Mouse (Mus musculus): ENCODE measurements around the gene Pde8a.

The Pde8a gene

GRCm38 (mm10) chr7:81335705-81336431 is 122.5 kb downstream of the Pde8a start:
- DNase-seq (ENCODE audit: extremely low read depth, low read depth, low spot score) = no peak

- DNase-seq (ENCODE audit: extremely low read depth, low read depth, low spot score) = no peak
Observed at GRCm38 (mm10) chr7:81336432-81336786, 123.0 kb downstream of the Pde8a start.

- no peak for DNase-seq (ENCODE audit: extremely low read depth, low read depth, low spot score)
Observed at GRCm38 (mm10) chr7:81337785-81338521, 124.6 kb downstream of the Pde8a start.

- no peak for DNase-seq (ENCODE audit: extremely low read depth, low read depth, low spot score)
Observed at GRCm38 (mm10) chr7:81338522-81338873, 125.1 kb downstream of the Pde8a start.

GRCm38 (mm10) chr7:81339783-81340182 is 126.4 kb downstream of the Pde8a start:
- no peak for DNase-seq (ENCODE audit: extremely low read depth, low read depth, low spot score)

GRCm38 (mm10) chr7:81341563-81341962 is 128.2 kb downstream of the Pde8a start:
- no peak for DNase-seq (ENCODE audit: extremely low read depth, low read depth, low spot score)

- DNase-seq (ENCODE audit: extremely low read depth, low read depth, low spot score) = no peak
Observed at GRCm38 (mm10) chr7:81342356-81343094, 129.1 kb downstream of the Pde8a start.

- no peak for DNase-seq (ENCODE audit: extremely low read depth, low read depth, low spot score)
Observed at GRCm38 (mm10) chr7:81343316-81343715, 129.9 kb downstream of the Pde8a start.

- no peak for DNase-seq (ENCODE audit: extremely low read depth, low read depth, low spot score)
Observed at GRCm38 (mm10) chr7:81343831-81344230, 130.4 kb downstream of the Pde8a start.

GRCm38 (mm10) chr7:81344544-81345446 is 131.4 kb downstream of the Pde8a start, which contains the start of gene Rps17:
Gene Rps17 (minus strand): TSS chr7:81345254.
- DNase-seq (ENCODE audit: extremely low read depth, low read depth, low spot score) = no peak

GRCm38 (mm10) chr7:81345447-81346170 is 132.2 kb downstream of the Pde8a start:
- DNase-seq (ENCODE audit: extremely low read depth, low read depth, low spot score) = no peak

- DNase-seq (ENCODE audit: extremely low read depth, low read depth, low spot score) = no peak
Observed at GRCm38 (mm10) chr7:81348206-81348605, 134.8 kb downstream of the Pde8a start.

GRCm38 (mm10) chr7:81351826-81352225 is 138.4 kb downstream of the Pde8a start:
- no peak for DNase-seq (ENCODE audit: extremely low read depth, low read depth, low spot score)

- DNase-seq (ENCODE audit: extremely low read depth, low read depth, low spot score) = no peak
Observed at GRCm38 (mm10) chr7:81355746-81356145, 142.3 kb downstream of the Pde8a start.

- DNase-seq (ENCODE audit: extremely low read depth, low read depth, low spot score) = no peak
Observed at GRCm38 (mm10) chr7:81356360-81356759, 143.0 kb downstream of the Pde8a start.

GRCm38 (mm10) chr7:81356975-81357374 is 143.6 kb downstream of the Pde8a start:
- no peak for DNase-seq (ENCODE audit: extremely low read depth, low read depth, low spot score)

- DNase-seq (ENCODE audit: extremely low read depth, low read depth, low spot score) = no peak
Observed at GRCm38 (mm10) chr7:81367946-81368345, 154.6 kb downstream of the Pde8a start.

- DNase-seq (ENCODE audit: extremely low read depth, low read depth, low spot score) = no peak
Observed at GRCm38 (mm10) chr7:81369724-81370123, 156.3 kb downstream of the Pde8a start.

GRCm38 (mm10) chr7:81371811-81372210 is 158.4 kb downstream of the Pde8a start:
- no peak for DNase-seq (ENCODE audit: extremely low read depth, low read depth, low spot score)

GRCm38 (mm10) chr7:81372337-81372920 is 159.0 kb downstream of the Pde8a start:
- DNase-seq (ENCODE audit: extremely low read depth, low read depth, low spot score) = no peak

All from fat pad, adult 2 months (tissue).